Mouse (Mus musculus) lung, postnatal 0 days (tissue): ENCODE results near the gene Galnt9. TPM values are rescaled to one million over a fixed set of nuclear protein-coding genes. Genes with fewer than 3 reads are reported as not detected.

Experiments used
- ATAC-seq: fragments of 200-750 bp; cut with Nextera tagmentation; 2 replicates; pipeline ENCODE4 v1.8.0; 2017; ENCODE audit warnings: moderate library complexity
- DNase-seq: peaks from one replicate; pipeline ENCODE4 v3.0.0-alpha.2; 2016; ENCODE audit warnings: low spot score
- H3K27ac ChIP-seq: fragments of 300-500 bp; sonication (generic); 2 replicates; pipeline ENCODE4 v1.5.1; 2014; ENCODE audit warnings: antibody characterized with exemption, mild to moderate bottlenecking, low read length, mixed read lengths
- H3K27me3 ChIP-seq: fragments of 300-500 bp; sonication (generic); replicated peaks from 2 replicates; pipeline ENCODE4 v1.6.1; 2014; ENCODE audit warnings: low read length, mixed read lengths; ENCODE audit not compliant: insufficient read depth
- H3K36me3 ChIP-seq: fragments of 300-500 bp; sonication (generic); 2 replicates; pipeline ENCODE4 v1.6.1; 2014; ENCODE audit warnings: low read length, mixed read lengths; ENCODE audit not compliant: insufficient read depth
- H3K4me1 ChIP-seq: fragments of 300-500 bp; sonication (generic); 2 replicates; pipeline ENCODE4 v1.6.1; 2014; ENCODE audit warnings: antibody characterized with exemption, low read depth, low read length, mixed read lengths; ENCODE audit not compliant: insufficient read depth
- H3K4me2 ChIP-seq: fragments of 300-500 bp; sonication (generic); replicated peaks from 2 replicates; pipeline ENCODE4 v1.6.1; 2014; ENCODE audit warnings: low read depth, mild to moderate bottlenecking, low read length, moderate library complexity, mixed read lengths
- H3K4me3 ChIP-seq: fragments of 300-500 bp; sonication (generic); 2 replicates; pipeline ENCODE4 v1.5.1; 2014; ENCODE audit warnings: low read depth, low read length
- H3K9ac ChIP-seq: fragments of 300-500 bp; sonication (generic); replicated peaks from 2 replicates; pipeline ENCODE4 v1.6.1; 2014; ENCODE audit warnings: low read depth, mild to moderate bottlenecking
- H3K9me3 ChIP-seq: fragments of 300-500 bp; sonication (generic); 2 replicates; pipeline ENCODE4 v1.6.1; 2016; ENCODE audit warnings: low read length, mixed read lengths
- CTCF ChIP-seq: IDR thresholded peaks from 2 replicates; pipeline ENCODE4 v1.5.1; 2016; ENCODE audit warnings: antibody characterized with exemption, mild to moderate bottlenecking
- EP300 ChIP-seq: IDR thresholded peaks from 2 replicates; pipeline ENCODE4 v1.6.1; 2016; ENCODE audit warnings: antibody characterized with exemption, mild to moderate bottlenecking, control low read depth
- WGBS: fragments of 180-500 bp; shearing (Covaris S2); extraction: QIAGEN DNeasy Blood & Tissue Kit; methylation state at CpG from one replicate; pipeline ENCODE4 v1.1.7; 2014; 5-methylcytosine and 5-hydroxymethylcytosine counted together
- polyA plus RNA-seq: library from polyadenylated mRNA; unstranded; fragments of >200 nt; fragmentation: Nextera tagmentation; extraction: Ambion mirVana; gene quantifications from 2 replicates; pipeline ENCODE4 v1.2.1, GENCODE M21; 2015

Gene Galnt9
- polyA plus RNA-seq, 1 experiment from 2014 or later, result 0.18 TPM

GRCm38 (mm10) chr5:110610484-110610883, 66.3 kb downstream of the Galnt9 start:
- Histone ChIP-seq H3K27me3 (no peaks in the 10 kb centered on the region), H3K4me2 (no peak overlapping the region), H3K36me3 (no peaks in the 10 kb centered on the region), H3K27ac (no peak overlapping the region), H3K9ac (no peak overlapping the region), H3K4me3 (no peak overlapping the region), H3K4me1 (no peaks in the 10 kb centered on the region), H3K9me3 (no peaks in the 10 kb centered on the region)
- ATAC-seq (no peak), DNase-seq (no peak)
- TF ChIP-seq EP300, result no peak
- TF ChIP-seq CTCF, result no peak
- WGBS, result 83% methylated on average over 7 of the region's 7 CpGs

GRCm38 (mm10) chr5:110611435-110612158, 67.4 kb downstream of the Galnt9 start:
- H3K27me3 ChIP-seq, result no peaks in the 10 kb centered on the region
- no peak overlapping the region for H3K9ac ChIP-seq
- DNase-seq (no peak), ATAC-seq (no peak)
- H3K36me3 ChIP-seq, result no peaks in the 10 kb centered on the region
- H3K4me2 ChIP-seq, result no peak overlapping the region
- no peaks in the 10 kb centered on the region for H3K9me3 ChIP-seq
- no peaks in the 10 kb centered on the region for H3K4me1 ChIP-seq
- H3K4me3 ChIP-seq, result no peak overlapping the region
- H3K27ac ChIP-seq, result no peak overlapping the region
- WGBS, result 70% methylated on average over 5 of the region's 5 CpGs
- no peak for TF ChIP-seq EP300
- TF ChIP-seq CTCF, result no peak

- no peaks in the 10 kb centered on the region for H3K36me3 ChIP-seq
- H3K27ac ChIP-seq, result no peak overlapping the region
- ATAC-seq (no peak), DNase-seq (no peak)
- no peaks in the 10 kb centered on the region for H3K4me1 ChIP-seq
- TF ChIP-seq EP300, result no peak
- TF ChIP-seq CTCF, result no peak
- no peaks in the 10 kb centered on the region for H3K27me3 ChIP-seq
- no peak overlapping the region for H3K9ac ChIP-seq
- no peak overlapping the region for H3K4me2 ChIP-seq
- WGBS, result 74% methylated on average over 6 of the region's 6 CpGs
- no peak overlapping the region for H3K4me3 ChIP-seq
- no peaks in the 10 kb centered on the region for H3K9me3 ChIP-seq
Measured at GRCm38 (mm10) chr5:110619226-110619625, 75.1 kb downstream of the Galnt9 start.

DNA sequence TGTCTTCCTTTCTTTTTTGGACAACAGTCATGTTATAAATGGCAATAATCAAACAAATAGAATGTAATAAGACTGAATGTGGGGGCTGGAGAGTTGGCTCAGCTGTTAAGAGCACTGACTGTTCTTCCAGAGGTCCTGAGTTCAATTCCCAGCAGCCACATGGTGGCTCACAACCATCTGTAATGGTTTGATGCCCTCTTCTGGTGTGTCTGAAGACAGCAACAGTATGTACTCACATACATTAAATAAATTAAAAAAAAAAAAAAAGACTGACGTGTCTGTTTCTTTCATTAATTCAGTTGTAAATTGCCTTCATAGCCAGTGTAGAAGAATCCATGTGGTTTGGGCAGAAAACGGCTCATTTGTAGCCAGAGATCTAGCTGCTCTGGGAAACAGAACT, 80.2 kb downstream of the Galnt9 start:
- Histone ChIP-seq H3K27me3 (no peaks in the 10 kb centered on the region), H3K4me1 (no peaks in the 10 kb centered on the region), H3K9me3 (no peaks in the 10 kb centered on the region), H3K4me3 (no peak overlapping the region), H3K36me3 (no peaks in the 10 kb centered on the region), H3K9ac (no peak overlapping the region), H3K4me2 (no peak overlapping the region), H3K27ac (no peak overlapping the region)
- WGBS, result 80% methylated on average over 2 of the region's 2 CpGs
- ATAC-seq, result no peak
- TF ChIP-seq CTCF, result no peak
- DNase-seq, result no peak

- Histone ChIP-seq H3K4me3 (no peak overlapping the region), H3K9ac (no peak overlapping the region), H3K36me3 (no peaks in the 10 kb centered on the region), H3K27me3 (no peaks in the 10 kb centered on the region), H3K27ac (no peak overlapping the region), H3K9me3 (no peaks in the 10 kb centered on the region), H3K4me1 (no peaks in the 10 kb centered on the region), H3K4me2 (no peak overlapping the region)
- TF ChIP-seq CTCF, result no peak
- no peak for TF ChIP-seq EP300
- DNase-seq (no peak), ATAC-seq (no peak)
- WGBS, result 68% methylated on average over 10 of the region's 10 CpGs
Measured at GRCm38 (mm10) chr5:110627351-110627750, 83.2 kb downstream of the Galnt9 start.

DNA sequence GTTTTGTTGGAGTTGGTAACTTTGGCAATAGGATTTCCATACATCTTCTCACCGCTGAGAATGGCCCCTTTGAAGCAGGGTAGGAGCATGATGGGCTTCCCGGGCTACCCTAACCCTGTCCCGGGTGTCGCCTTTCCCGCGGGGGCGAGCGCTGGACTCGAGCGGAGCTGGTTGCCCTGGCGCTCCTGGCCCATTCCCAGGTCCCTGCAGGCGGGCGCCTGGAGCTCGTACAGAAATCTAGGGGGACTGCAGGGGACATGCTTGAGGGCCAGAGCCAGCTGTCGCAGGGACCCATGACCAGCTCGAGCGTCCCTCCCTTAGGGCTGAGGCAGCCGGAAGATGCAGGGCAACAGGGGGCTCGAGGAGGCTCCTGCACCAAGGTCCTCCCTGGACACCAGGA, 84.0 kb downstream of the Galnt9 start:
- H3K4me3 ChIP-seq, result no peak overlapping the region
- H3K9me3 ChIP-seq, result no peaks in the 10 kb centered on the region
- no peaks in the 10 kb centered on the region for H3K36me3 ChIP-seq
- no peak overlapping the region for H3K4me2 ChIP-seq
- no peak for TF ChIP-seq EP300
- no peak for TF ChIP-seq CTCF
- no peaks in the 10 kb centered on the region for H3K27me3 ChIP-seq
- H3K4me1 ChIP-seq, result no peaks in the 10 kb centered on the region
- no peak overlapping the region for H3K9ac ChIP-seq
- ATAC-seq, result no peak
- WGBS, result 20% methylated on average over 19 of the region's 19 CpGs
- DNase-seq, result no peak
- H3K27ac ChIP-seq, result no peak overlapping the region
